14 mouse cellular contexts compared by ENCODE assay signal in the genomic region with DNA sequence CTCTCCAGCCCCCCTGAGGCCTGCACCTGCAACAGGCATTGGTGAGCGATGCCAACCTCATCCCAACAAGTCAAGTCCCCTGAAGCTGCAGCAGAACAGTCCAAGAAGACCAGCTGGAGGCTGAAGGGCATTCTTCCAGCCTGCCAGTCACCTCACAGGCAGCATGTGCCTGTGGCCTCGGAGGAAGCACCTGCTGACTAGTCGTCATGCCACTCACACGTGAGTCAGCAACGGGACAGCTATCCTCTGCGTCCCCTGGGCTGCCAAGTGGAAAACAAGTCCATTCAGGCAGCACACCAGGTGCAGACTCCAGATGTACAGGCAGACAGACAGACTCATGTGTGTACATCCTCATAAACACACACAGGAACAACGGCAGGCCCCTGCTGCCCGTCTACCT.
DNase-seq lines count a peak whose midpoint lies in the region; ATAC-seq and TF ChIP-seq lines count a peak whose summit lies in the region.
"Had no signal": no experiment of that assay in that cellular context is flagged by ENCODE, and none has a peak within 500 bp of the region (broad histone marks: within the 10 kb centered on the region; RNA-seq: fewer than 3 reads in every experiment).

No protein-coding gene starts in this region.

- no peaks in the 10 kb centered on the region for H3K36me3 ChIP-seq in forebrain, postnatal 0 days (ENCODE audit: insufficient read depth)
- H3K36me3 ChIP-seq in forebrain, embryonic 12.5 days (replicated peaks), result no peaks in the 10 kb centered on the region
- H3K36me3 ChIP-seq in midbrain, postnatal 0 days (ENCODE audit: insufficient read depth, low read length), result no peaks in the 10 kb centered on the region
- no peaks in the 10 kb centered on the region for H3K36me3 ChIP-seq in midbrain, embryonic 15.5 days (replicated peaks)
- H3K36me3 ChIP-seq: heart, embryonic 15.5 days; liver, embryonic 15.5 days; neural tube, embryonic 12.5 days had no signal

- DNase-seq in forebrain, postnatal 0 days, result no peak
- peak; percentile 11 for DNase-seq in midbrain, postnatal 0 days (ENCODE audit: low spot score)
- peak; percentile 27 for DNase-seq in cerebellum, adult 8-10 months
- DNase-seq in layer of hippocampus, adult 8-10 months (ENCODE audit: low spot score in 2 of 2), result no peak
- DNase-seq in adrenal gland, postnatal 10 days, result no peak
- DNase-seq: kidney, postnatal 36 days had no signal

- 43% methylated on average over 8 of the region's 8 CpGs for WGBS in forebrain, postnatal 0 days
- WGBS in forebrain, embryonic 12.5 days, result 81% methylated on average over 8 of the region's 8 CpGs
- WGBS in midbrain, postnatal 0 days, result 80% methylated on average over 8 of the region's 8 CpGs
- WGBS in midbrain, embryonic 15.5 days, result 78% methylated on average over 8 of the region's 8 CpGs

- no peaks in the 10 kb centered on the region for H3K4me1 ChIP-seq in forebrain, postnatal 0 days (ENCODE audit: insufficient read depth)
- no peaks in the 10 kb centered on the region for H3K4me1 ChIP-seq in forebrain, embryonic 12.5 days
- H3K4me1 ChIP-seq in midbrain, postnatal 0 days (ENCODE audit: insufficient read depth, low read length), result no peaks in the 10 kb centered on the region
- H3K4me1 ChIP-seq in midbrain, embryonic 15.5 days, result no peaks in the 10 kb centered on the region
- H3K4me1 ChIP-seq: liver, embryonic 15.5 days; neural tube, embryonic 12.5 days had no signal

- no peaks in the 10 kb centered on the region for H3K27me3 ChIP-seq in forebrain, postnatal 0 days (ENCODE audit: insufficient read depth, low read length)
- H3K27me3 ChIP-seq in forebrain, embryonic 12.5 days, result no peaks in the 10 kb centered on the region
- H3K27me3 ChIP-seq in midbrain, postnatal 0 days (ENCODE audit: insufficient read depth, low read length), result no peaks in the 10 kb centered on the region
- no peaks in the 10 kb centered on the region for H3K27me3 ChIP-seq in midbrain, embryonic 15.5 days (replicated peaks)
- H3K27me3 ChIP-seq: heart, embryonic 15.5 days; liver, embryonic 15.5 days; neural tube, embryonic 12.5 days had no signal

- TF ChIP-seq CTCF in forebrain, postnatal 0 days (IDR thresholded peaks at IDR 0.05; ENCODE audit: low read depth), result no peak
- TF ChIP-seq CTCF in midbrain, postnatal 0 days (IDR thresholded peaks at IDR 0.05), result no peak

- no peak overlapping the region for H3K4me2 ChIP-seq in forebrain, postnatal 0 days (ENCODE audit: low read depth)
- no peak overlapping the region for H3K4me2 ChIP-seq in forebrain, embryonic 12.5 days
- no peak overlapping the region for H3K4me2 ChIP-seq in midbrain, postnatal 0 days (ENCODE audit: low read depth, low read length, poor library complexity, severe bottlenecking)
- no peak overlapping the region for H3K4me2 ChIP-seq in midbrain, embryonic 15.5 days
- H3K4me2 ChIP-seq: heart, embryonic 15.5 days; liver, embryonic 15.5 days; neural tube, embryonic 12.5 days had no signal

- H3K27ac ChIP-seq in forebrain, postnatal 0 days (ENCODE audit: low read depth, low read length), result no peak overlapping the region
- no peak overlapping the region for H3K27ac ChIP-seq in forebrain, embryonic 12.5 days
- no peak overlapping the region for H3K27ac ChIP-seq in midbrain, postnatal 0 days (ENCODE audit: low read depth, low read length)
- no peak overlapping the region for H3K27ac ChIP-seq in midbrain, embryonic 15.5 days
- H3K27ac ChIP-seq: heart, embryonic 15.5 days; liver, embryonic 15.5 days; neural tube, embryonic 12.5 days; stomach, postnatal 0 days had no signal

- no peak overlapping the region for H3K4me3 ChIP-seq in forebrain, postnatal 0 days (ENCODE audit: low read depth, low read length)
- no peak overlapping the region for H3K4me3 ChIP-seq in forebrain, embryonic 12.5 days (replicated peaks)
- no peak overlapping the region for H3K4me3 ChIP-seq in midbrain, postnatal 0 days (ENCODE audit: low read depth, low read length)
- H3K4me3 ChIP-seq in midbrain, embryonic 15.5 days, result no peak overlapping the region
- H3K4me3 ChIP-seq: heart, embryonic 15.5 days; liver, embryonic 15.5 days; neural tube, embryonic 12.5 days had no signal

- H3K9me3 ChIP-seq in forebrain, postnatal 0 days (ENCODE audit: low read length), result no peaks in the 10 kb centered on the region
- no peaks in the 10 kb centered on the region for H3K9me3 ChIP-seq in forebrain, embryonic 12.5 days
- no peaks in the 10 kb centered on the region for H3K9me3 ChIP-seq in midbrain, postnatal 0 days (ENCODE audit: low read length)
- no peaks in the 10 kb centered on the region for H3K9me3 ChIP-seq in midbrain, embryonic 15.5 days
- H3K9me3 ChIP-seq: heart, embryonic 15.5 days; liver, embryonic 15.5 days; neural tube, embryonic 12.5 days had no signal

- no peak overlapping the region for H3K9ac ChIP-seq in forebrain, postnatal 0 days
- H3K9ac ChIP-seq in forebrain, embryonic 12.5 days, result no peak overlapping the region
- no peak overlapping the region for H3K9ac ChIP-seq in midbrain, postnatal 0 days (replicated peaks; ENCODE audit: low read length, poor library complexity, severe bottlenecking)
- no peak overlapping the region for H3K9ac ChIP-seq in midbrain, embryonic 15.5 days
- H3K9ac ChIP-seq: heart, embryonic 15.5 days; liver, embryonic 15.5 days; neural tube, embryonic 12.5 days had no signal

- ATAC-seq in forebrain, postnatal 0 days, result 0 out of 2 replicates have a peak, but pooled peaks have one; percentile 29
- ATAC-seq in forebrain, embryonic 12.5 days (ENCODE audit: low FRiP score), result no peak
- ATAC-seq in midbrain, postnatal 0 days (ENCODE audit: low FRiP score), result no peak
- no peak for ATAC-seq in midbrain, embryonic 15.5 days (replicated peaks)
- ATAC-seq in erythroblast, adult 5-6 weeks (replicated peaks; ENCODE audit: low FRiP score, poor library complexity, severe bottlenecking), result no peak
- ATAC-seq: intestine, postnatal 0 days had no signal

Comparison
In these comparisons a context has a peak if more than half of its experiments do, and no peak if none do; other contexts are left out.
1. DNase-seq: peak in midbrain, postnatal 0 days (single experiment) and cerebellum, adult 8-10 months (single experiment); none in forebrain, postnatal 0 days (single experiment), layer of hippocampus, adult 8-10 months (0 of 2) and adrenal gland, postnatal 10 days (single experiment).